Mouse (Mus musculus): ENCODE results near the gene Slc2a9.

Slc2a9 gene

GRCm38 (mm10) chr5:38469891-38470578 lies 32.9 kb downstream of the Slc2a9 start:
- peak; percentile 61 for DNase-seq (ENCODE audit: low read depth)

- no peak for DNase-seq (ENCODE audit: low read depth)
Measured at GRCm38 (mm10) chr5:38466569-38467110, 36.3 kb downstream of the Slc2a9 start.

GRCm38 (mm10) chr5:38461261-38461660 lies 41.7 kb downstream of the Slc2a9 start:
- no peak for DNase-seq (ENCODE audit: low read depth)

- no peak for DNase-seq (ENCODE audit: low read depth)
Measured at GRCm38 (mm10) chr5:38450936-38451335, 52.0 kb downstream of the Slc2a9 start.

GRCm38 (mm10) chr5:38449607-38450006 lies 53.3 kb downstream of the Slc2a9 start:
- DNase-seq (ENCODE audit: low read depth), result no peak

GRCm38 (mm10) chr5:38448121-38448520 lies 54.8 kb downstream of the Slc2a9 start:
- no peak for DNase-seq (ENCODE audit: low read depth)

- DNase-seq (ENCODE audit: low read depth), result no peak
Measured at GRCm38 (mm10) chr5:38446316-38446975, 56.5 kb downstream of the Slc2a9 start.

GRCm38 (mm10) chr5:38441088-38441839 lies 61.7 kb downstream of the Slc2a9 start:
- no peak for DNase-seq (ENCODE audit: low read depth)

GRCm38 (mm10) chr5:38440252-38441005 lies 62.5 kb downstream of the Slc2a9 start:
- DNase-seq (ENCODE audit: low read depth), result no peak

- peak; percentile 4 for DNase-seq (ENCODE audit: low read depth)
Measured at GRCm38 (mm10) chr5:38436681-38437080, 66.3 kb downstream of the Slc2a9 start.

GRCm38 (mm10) chr5:38434875-38435274 lies 68.1 kb downstream of the Slc2a9 start:
- DNase-seq (ENCODE audit: low read depth), result no peak

GRCm38 (mm10) chr5:38431201-38431600 lies 71.7 kb downstream of the Slc2a9 start:
- no peak for DNase-seq (ENCODE audit: low read depth)

- DNase-seq (ENCODE audit: low read depth), result no peak
Measured at GRCm38 (mm10) chr5:38429106-38429505, 73.8 kb downstream of the Slc2a9 start.

GRCm38 (mm10) chr5:38427757-38428156 lies 75.2 kb downstream of the Slc2a9 start:
- no peak for DNase-seq (ENCODE audit: low read depth)

- DNase-seq (ENCODE audit: low read depth), result no peak
Measured at GRCm38 (mm10) chr5:38425569-38425968, 77.4 kb downstream of the Slc2a9 start.

- no peak for DNase-seq (ENCODE audit: low read depth)
Measured at GRCm38 (mm10) chr5:38422426-38422825, 80.5 kb downstream of the Slc2a9 start.

- no peak for DNase-seq (ENCODE audit: low read depth)
Measured at GRCm38 (mm10) chr5:38418799-38419198, 84.1 kb downstream of the Slc2a9 start.

GRCm38 (mm10) chr5:38403612-38404011 lies 99.3 kb downstream of the Slc2a9 start:
- DNase-seq (ENCODE audit: low read depth), result no peak

GRCm38 (mm10) chr5:38402288-38402687 lies 100.7 kb downstream of the Slc2a9 start:
- no peak for DNase-seq (ENCODE audit: low read depth)

- no peak for DNase-seq (ENCODE audit: low read depth)
Measured at GRCm38 (mm10) chr5:38388857-38389256, 114.1 kb downstream of the Slc2a9 start.

GRCm38 (mm10) chr5:38388420-38388823 lies 114.5 kb downstream of the Slc2a9 start:
- no peak for DNase-seq (ENCODE audit: low read depth)

- no peak for DNase-seq (ENCODE audit: low read depth)
Measured at GRCm38 (mm10) chr5:38379970-38380369, 123.0 kb downstream of the Slc2a9 start.

Measured in naive thymus-derived CD4-positive, alpha-beta T cell, adult 2 months (primary cell).